Mouse (Mus musculus): ENCODE data around the gene Glis2. TPM values are rescaled to one million over a fixed set of nuclear protein-coding genes. Genes with fewer than 3 reads are reported as not detected.
A peak's percentile ranks its signal among the peaks of the same experiment; 100 is the strongest.

The Glis2 gene
- polyA plus RNA-seq, 1 experiment from 2014 or later: 13.2 TPM

- no peaks in the 10 kb centered on the region for H3K9me3 ChIP-seq (ENCODE audit: control insufficient read depth, low read length)
- no peaks in the 10 kb centered on the region for H3K27me3 ChIP-seq (ENCODE audit: control insufficient read depth, insufficient read depth, low read length)
- ATAC-seq (ENCODE audit: low read depth): no peak
- H3K4me3 ChIP-seq (ENCODE audit: low read depth, low read length): no peak overlapping the region
- WGBS: 41% methylated on average over 12 of the region's 13 CpGs
- H3K4me1 ChIP-seq (ENCODE audit: control insufficient read depth, insufficient read depth, low read length): peaks cover 45% of the 10 kb centered on the region
- H3K36me3 ChIP-seq (ENCODE audit: control insufficient read depth, insufficient read depth, low read length): peaks cover 8% of the 10 kb centered on the region; the same call in 1 of the 2 replicates
- H3K9ac ChIP-seq (replicated peaks; ENCODE audit: low read depth, low read length): no peak overlapping the region
- H3K4me2 ChIP-seq (ENCODE audit: low read depth, low read length): no peak overlapping the region
- no peak overlapping the region for H3K27ac ChIP-seq (ENCODE audit: low read depth, low read length)
Measured at GRCm38 (mm10) chr16:4605514-4606131, 11.1 kb downstream of the Glis2 start.

DNA sequence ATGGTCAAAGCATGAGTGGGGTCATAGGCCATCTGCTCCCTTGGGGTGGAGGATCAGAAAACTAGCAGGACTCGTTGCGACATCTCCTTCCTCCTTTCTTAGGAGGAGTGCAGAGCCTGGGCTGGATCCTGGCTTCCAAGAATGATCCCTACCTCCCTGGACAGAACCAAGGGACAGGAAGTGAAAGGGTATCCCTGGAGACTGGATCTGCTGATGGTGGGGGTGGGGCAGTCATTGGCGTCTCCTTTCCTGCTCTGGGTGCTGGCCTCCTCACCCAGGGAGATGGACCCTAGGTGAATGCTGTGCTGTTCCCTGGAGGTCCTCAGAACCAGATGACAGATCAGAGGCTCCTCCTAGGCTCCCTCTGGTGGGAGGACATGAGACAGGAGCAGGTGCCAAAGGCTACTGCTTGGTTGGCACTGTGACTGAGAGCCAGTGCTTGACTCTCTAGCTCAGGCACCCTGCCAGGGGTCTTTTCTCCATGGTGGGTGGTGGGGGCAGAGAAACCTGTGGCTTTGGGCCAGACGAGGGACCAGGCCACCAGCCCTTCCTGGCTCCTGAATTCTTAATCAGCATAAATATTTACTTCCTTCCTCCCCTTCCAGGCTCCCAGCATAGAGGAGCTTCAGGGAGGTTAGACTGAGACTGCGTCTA, 12.0 kb downstream of the Glis2 start:
- Histone ChIP-seq H3K4me1 (ENCODE audit: control insufficient read depth, insufficient read depth, low read length) (peaks cover 40% of the 10 kb centered on the region), H3K36me3 (ENCODE audit: control insufficient read depth, insufficient read depth, low read length) (peaks cover 15% of the 10 kb centered on the region), H3K9ac (replicated peaks; ENCODE audit: low read depth, low read length) (no peak overlapping the region), H3K9me3 (ENCODE audit: control insufficient read depth, low read length) (no peaks in the 10 kb centered on the region), H3K4me2 (ENCODE audit: low read depth, low read length) (no peak overlapping the region), H3K27me3 (ENCODE audit: control insufficient read depth, insufficient read depth, low read length) (no peaks in the 10 kb centered on the region), H3K4me3 (ENCODE audit: low read depth, low read length) (no peak overlapping the region), H3K27ac (ENCODE audit: low read depth, low read length) (no peak overlapping the region)
- 33% methylated on average over 5 of the region's 5 CpGs for WGBS
- 0 out of 2 replicates have a peak, but pooled peaks have one; percentile 29 for ATAC-seq (ENCODE audit: low read depth)

DNA sequence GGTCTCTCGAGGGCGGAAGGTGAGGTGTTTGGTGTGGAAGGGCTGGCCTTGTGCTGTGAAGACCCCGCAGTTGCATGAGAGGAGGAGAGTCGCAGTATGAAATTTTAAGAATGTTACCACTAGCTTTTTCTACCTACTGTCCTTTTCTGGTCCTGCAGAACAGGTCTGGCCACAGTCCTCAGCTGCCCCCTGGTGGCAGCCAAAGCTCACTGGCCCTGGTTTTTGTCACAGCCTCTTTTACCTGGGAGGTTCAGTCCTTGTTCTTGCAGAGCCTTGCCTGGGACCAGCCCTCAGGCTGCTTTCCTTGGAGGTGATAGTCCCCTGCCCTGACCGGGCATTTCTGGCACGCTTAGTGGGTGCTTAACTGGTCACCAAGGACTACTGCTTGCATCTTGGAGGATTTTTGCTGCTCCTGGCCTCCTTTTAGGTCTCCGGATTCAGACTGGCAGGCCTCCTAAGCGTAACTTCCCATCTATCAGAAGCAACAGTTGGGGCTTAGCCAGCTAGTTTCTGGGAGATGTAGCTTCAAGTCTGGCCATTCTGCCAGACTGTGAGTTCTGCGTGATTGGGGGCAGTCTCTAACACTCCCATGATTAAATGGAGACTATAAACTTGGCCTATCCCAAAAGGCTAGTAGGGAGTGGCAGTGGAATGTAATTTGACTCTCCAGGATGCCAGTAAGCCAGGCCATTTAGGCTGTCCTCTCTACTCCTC, 13.5 kb downstream of the Glis2 start:
- H3K36me3 ChIP-seq (ENCODE audit: control insufficient read depth, insufficient read depth, low read length): peaks cover 22% of the 10 kb centered on the region
- no peak overlapping the region for H3K9ac ChIP-seq (replicated peaks; ENCODE audit: low read depth, low read length)
- H3K9me3 ChIP-seq (ENCODE audit: control insufficient read depth, low read length): no peaks in the 10 kb centered on the region
- H3K27ac ChIP-seq (ENCODE audit: low read depth, low read length): no peak overlapping the region
- no peak overlapping the region for H3K4me2 ChIP-seq (ENCODE audit: low read depth, low read length)
- no peaks in the 10 kb centered on the region for H3K27me3 ChIP-seq (ENCODE audit: control insufficient read depth, insufficient read depth, low read length)
- peak; percentile 44 for ATAC-seq (ENCODE audit: low read depth)
- peaks cover 28% of the 10 kb centered on the region for H3K4me1 ChIP-seq (ENCODE audit: control insufficient read depth, insufficient read depth, low read length)
- no peak overlapping the region for H3K4me3 ChIP-seq (ENCODE audit: low read depth, low read length)
- 50% methylated on average over 9 of the region's 9 CpGs for WGBS

- Histone ChIP-seq H3K9ac (replicated peaks; ENCODE audit: low read depth, low read length) (no peak overlapping the region), H3K4me2 (ENCODE audit: low read depth, low read length) (no peak overlapping the region), H3K4me3 (ENCODE audit: low read depth, low read length) (no peak overlapping the region), H3K4me1 (ENCODE audit: control insufficient read depth, insufficient read depth, low read length) (peaks cover 22% of the 10 kb centered on the region), H3K27me3 (ENCODE audit: control insufficient read depth, insufficient read depth, low read length) (no peaks in the 10 kb centered on the region), H3K36me3 (ENCODE audit: control insufficient read depth, insufficient read depth, low read length) (peaks cover 28% of the 10 kb centered on the region), H3K27ac (ENCODE audit: low read depth, low read length) (no peak overlapping the region), H3K9me3 (ENCODE audit: control insufficient read depth, low read length) (no peaks in the 10 kb centered on the region)
- WGBS: 87% methylated on average over 19 of the region's 19 CpGs
- ATAC-seq (ENCODE audit: low read depth): no peak
Measured at GRCm38 (mm10) chr16:4608532-4609059, 14.1 kb downstream of the Glis2 start.

DNA sequence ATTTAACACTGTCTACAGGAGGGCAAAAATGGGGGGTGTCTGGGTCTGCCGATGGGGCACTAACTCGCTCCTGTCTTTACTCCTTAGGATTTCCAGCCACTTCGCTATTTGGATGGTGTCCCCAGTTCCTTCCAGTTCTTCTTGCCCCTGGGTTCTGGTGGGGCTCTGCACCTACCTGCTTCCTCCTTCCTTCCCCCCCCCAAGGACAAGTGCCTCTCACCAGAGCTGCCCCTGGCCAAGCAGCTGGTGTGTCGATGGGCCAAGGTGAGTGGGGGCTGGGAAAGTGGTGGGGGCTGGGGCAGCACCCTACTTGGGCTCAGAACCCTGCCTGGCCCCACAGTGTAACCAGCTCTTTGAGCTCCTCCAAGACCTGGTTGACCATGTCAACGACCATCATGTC, 16.7 kb downstream of the Glis2 start:
- no peak overlapping the region for H3K9ac ChIP-seq (replicated peaks; ENCODE audit: low read depth, low read length)
- H3K9me3 ChIP-seq (ENCODE audit: control insufficient read depth, low read length): no peaks in the 10 kb centered on the region
- peaks cover 47% of the 10 kb centered on the region for H3K36me3 ChIP-seq (ENCODE audit: control insufficient read depth, insufficient read depth, low read length)
- no peak overlapping the region for H3K4me3 ChIP-seq (ENCODE audit: low read depth, low read length)
- peaks cover 7% of the 10 kb centered on the region for H3K4me1 ChIP-seq (ENCODE audit: control insufficient read depth, insufficient read depth, low read length)
- H3K27me3 ChIP-seq (ENCODE audit: control insufficient read depth, insufficient read depth, low read length): no peaks in the 10 kb centered on the region
- WGBS: 99% methylated on average over 5 of the region's 5 CpGs
- H3K4me2 ChIP-seq (ENCODE audit: low read depth, low read length): no peak overlapping the region
- no peak overlapping the region for H3K27ac ChIP-seq (ENCODE audit: low read depth, low read length)
- ATAC-seq (ENCODE audit: low read depth): no peak

DNA sequence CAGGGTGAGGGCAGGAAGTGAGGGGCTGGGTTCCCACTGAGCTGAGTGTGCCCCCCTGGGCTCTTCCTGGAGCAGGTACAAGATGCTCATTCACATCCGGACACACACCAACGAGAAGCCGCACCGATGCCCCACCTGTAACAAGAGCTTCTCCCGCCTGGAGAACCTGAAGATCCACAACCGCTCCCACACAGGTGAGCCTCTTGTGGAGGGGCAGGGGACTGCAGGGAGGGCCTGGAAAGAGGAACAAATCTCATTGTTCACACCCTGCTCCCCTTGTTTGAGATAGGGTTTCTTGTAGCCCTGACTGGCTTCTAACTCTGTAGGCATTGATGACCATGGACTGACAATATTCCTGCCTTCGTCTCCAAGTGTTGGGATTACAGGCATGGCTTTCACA, 17.2 kb downstream of the Glis2 start:
- Histone ChIP-seq H3K27ac (ENCODE audit: low read depth, low read length) (no peak overlapping the region), H3K9me3 (ENCODE audit: control insufficient read depth, low read length) (no peaks in the 10 kb centered on the region), H3K9ac (replicated peaks; ENCODE audit: low read depth, low read length) (no peak overlapping the region), H3K36me3 (ENCODE audit: control insufficient read depth, insufficient read depth, low read length) (peaks cover 48% of the 10 kb centered on the region), H3K4me1 (ENCODE audit: control insufficient read depth, insufficient read depth, low read length) (peaks cover 7% of the 10 kb centered on the region), H3K4me2 (ENCODE audit: low read depth, low read length) (no peak overlapping the region), H3K4me3 (ENCODE audit: low read depth, low read length) (no peak overlapping the region), H3K27me3 (ENCODE audit: control insufficient read depth, insufficient read depth, low read length) (no peaks in the 10 kb centered on the region)
- ATAC-seq (ENCODE audit: low read depth): no peak
- WGBS: 91% methylated on average over 7 of the region's 7 CpGs

DNA sequence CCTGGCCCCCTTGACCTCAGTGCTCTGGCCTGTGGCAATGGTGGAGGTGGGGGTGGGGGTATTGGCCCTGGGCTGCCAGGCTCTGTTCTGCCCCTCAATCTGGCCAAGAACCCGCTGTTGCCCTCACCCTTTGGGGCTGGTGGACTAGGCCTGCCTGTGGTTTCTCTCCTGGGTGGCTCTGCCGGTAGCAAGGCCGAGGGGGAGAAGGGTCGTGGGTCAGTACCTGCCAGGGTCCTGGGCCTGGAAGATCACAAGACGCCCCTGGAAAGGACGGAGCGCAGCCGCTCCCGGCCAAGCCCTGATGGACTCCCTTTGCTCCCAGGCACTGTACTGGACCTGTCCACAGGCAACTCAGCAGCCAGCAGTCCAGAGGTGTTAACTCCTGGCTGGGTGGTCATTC, 19.2 kb downstream of the Glis2 start:
- Histone ChIP-seq H3K9me3 (ENCODE audit: control insufficient read depth, low read length) (no peaks in the 10 kb centered on the region), H3K9ac (replicated peaks; ENCODE audit: low read depth, low read length) (no peak overlapping the region), H3K4me3 (ENCODE audit: low read depth, low read length) (no peak overlapping the region), H3K4me1 (ENCODE audit: control insufficient read depth, insufficient read depth, low read length) (no peaks in the 10 kb centered on the region), H3K27ac (ENCODE audit: low read depth, low read length) (no peak overlapping the region), H3K27me3 (ENCODE audit: control insufficient read depth, insufficient read depth, low read length) (no peaks in the 10 kb centered on the region), H3K4me2 (ENCODE audit: low read depth, low read length) (no peak overlapping the region), H3K36me3 (ENCODE audit: control insufficient read depth, insufficient read depth, low read length) (peaks cover 48% of the 10 kb centered on the region)
- 97% methylated on average over 9 of the region's 9 CpGs for WGBS
- no peak for ATAC-seq (ENCODE audit: low read depth)

DNA sequence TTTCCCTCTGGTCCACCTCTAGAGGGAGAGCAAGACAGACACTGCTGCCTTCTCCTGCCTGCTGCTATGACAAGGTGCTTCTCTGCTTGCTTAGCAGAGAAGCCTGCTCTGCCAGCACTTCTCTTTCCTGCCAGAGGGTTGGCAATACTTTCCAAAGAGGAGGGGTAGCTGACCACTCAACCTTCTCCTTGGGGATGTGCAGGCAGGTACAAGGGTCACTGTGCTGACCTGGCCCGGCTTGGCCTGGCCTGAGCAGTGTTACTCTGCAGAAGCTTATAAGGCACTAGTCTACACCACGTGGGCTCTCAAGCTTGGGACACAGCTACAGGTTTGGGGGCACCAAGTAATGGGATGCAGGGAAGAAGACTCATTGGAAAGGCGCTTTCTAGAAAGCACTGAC, 20.1 kb downstream of the Glis2 start:
- peaks cover 48% of the 10 kb centered on the region for H3K36me3 ChIP-seq (ENCODE audit: control insufficient read depth, insufficient read depth, low read length)
- WGBS: 98% methylated on average over 3 of the region's 3 CpGs
- no peaks in the 10 kb centered on the region for H3K4me1 ChIP-seq (ENCODE audit: control insufficient read depth, insufficient read depth, low read length)
- no peaks in the 10 kb centered on the region for H3K9me3 ChIP-seq (ENCODE audit: control insufficient read depth, low read length)
- no peak overlapping the region for H3K4me3 ChIP-seq (ENCODE audit: low read depth, low read length)
- H3K27me3 ChIP-seq (ENCODE audit: control insufficient read depth, insufficient read depth, low read length): no peaks in the 10 kb centered on the region
- ATAC-seq (ENCODE audit: low read depth): no peak
- no peak overlapping the region for H3K4me2 ChIP-seq (ENCODE audit: low read depth, low read length)
- H3K9ac ChIP-seq (replicated peaks; ENCODE audit: low read depth, low read length): no peak overlapping the region
- no peak overlapping the region for H3K27ac ChIP-seq (ENCODE audit: low read depth, low read length)

- no peak for ATAC-seq (ENCODE audit: low read depth)
- Histone ChIP-seq H3K36me3 (ENCODE audit: control insufficient read depth, insufficient read depth, low read length) (peaks cover 43% of the 10 kb centered on the region), H3K9me3 (ENCODE audit: control insufficient read depth, low read length) (no peaks in the 10 kb centered on the region), H3K27ac (ENCODE audit: low read depth, low read length) (no peak overlapping the region), H3K4me2 (ENCODE audit: low read depth, low read length) (no peak overlapping the region), H3K9ac (replicated peaks; ENCODE audit: low read depth, low read length) (no peak overlapping the region), H3K4me3 (ENCODE audit: low read depth, low read length) (no peak overlapping the region), H3K27me3 (ENCODE audit: control insufficient read depth, insufficient read depth, low read length) (no peaks in the 10 kb centered on the region), H3K4me1 (ENCODE audit: control insufficient read depth, insufficient read depth, low read length) (no peaks in the 10 kb centered on the region)
- 91% methylated on average over 1 of the region's 1 CpGs for WGBS
Measured at GRCm38 (mm10) chr16:4615297-4615696, 20.8 kb downstream of the Glis2 start.
